Mouse (Mus musculus): Measurements from ENCODE around the gene Luc7l3.

The Luc7l3 gene

GRCm38 (mm10) chr11:94253691-94254090, 68.1 kb downstream of the Luc7l3 start:
- no peak for DNase-seq

- no peak for DNase-seq
These were observed 68.6 kb downstream of the Luc7l3 start for GRCm38 (mm10) chr11:94253156-94253555.

- DNase-seq: no peak
These were observed 75.1 kb downstream of the Luc7l3 start for GRCm38 (mm10) chr11:94246789-94247061.

GRCm38 (mm10) chr11:94245955-94246788, 75.6 kb downstream of the Luc7l3 start, which contains the start of gene Wfikkn2:
Gene Wfikkn2 (minus strand): TSS chr11:94246005.
- DNase-seq: no peak

GRCm38 (mm10) chr11:94244385-94244784, 77.4 kb downstream of the Luc7l3 start:
- DNase-seq: no peak

GRCm38 (mm10) chr11:94243422-94244180, 78.2 kb downstream of the Luc7l3 start:
- no peak for DNase-seq

- DNase-seq: peak; percentile 17
These were observed 78.9 kb downstream of the Luc7l3 start for GRCm38 (mm10) chr11:94242760-94243421.

GRCm38 (mm10) chr11:94239706-94240105, 82.1 kb downstream of the Luc7l3 start:
- DNase-seq: no peak

GRCm38 (mm10) chr11:94238786-94239185, 83.0 kb downstream of the Luc7l3 start:
- no peak for DNase-seq
